Mouse (Mus musculus): ENCODE measurements at regions not wholly inside any gene's neighbourhood (a gene's known extent, or its start where the extent isn't known, plus 50 kb on each side); places are given as distances from the start of the nearest gene placed in this dataset.
A peak's percentile ranks its signal among the peaks of the same experiment; 100 is the strongest.

GRCm38 (mm10) chr1:90519284-90520275 lies 83.2 kb upstream of the Cops8 start:
- DNase-seq = no peak

- no peak for DNase-seq
Measured at GRCm38 (mm10) chr1:90522294-90522693, 80.5 kb upstream of the Cops8 start.

DNA sequence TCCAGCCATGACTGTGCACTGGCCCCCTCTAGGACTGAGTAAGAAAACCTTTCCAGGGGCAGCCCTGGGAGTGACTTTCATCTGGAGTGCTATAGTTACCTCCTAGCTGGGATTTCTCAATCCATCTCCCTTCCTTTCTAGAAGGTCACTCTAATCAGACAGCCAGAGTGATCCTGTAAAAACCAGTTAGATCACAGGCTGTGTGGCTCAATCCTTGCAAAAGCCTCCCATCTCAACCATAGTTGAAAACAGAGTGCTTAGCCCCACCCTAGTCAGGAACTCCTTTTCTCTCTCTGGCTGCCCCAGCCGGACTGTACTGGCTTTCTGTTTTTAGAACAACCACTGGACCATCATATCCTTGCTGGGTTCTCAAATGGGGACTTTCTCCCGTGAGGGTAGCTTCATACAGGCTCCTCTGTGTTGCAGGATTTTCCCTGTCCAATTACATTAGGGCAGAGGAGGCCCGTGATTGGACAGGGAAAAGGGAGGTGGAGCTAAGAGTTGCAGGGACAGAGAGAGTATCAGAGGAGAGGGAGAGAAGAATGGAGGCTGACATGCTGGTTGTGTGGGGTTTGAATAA lies 78.0 kb upstream of the Cops8 start:
- peak; percentile 24 for DNase-seq

DNA sequence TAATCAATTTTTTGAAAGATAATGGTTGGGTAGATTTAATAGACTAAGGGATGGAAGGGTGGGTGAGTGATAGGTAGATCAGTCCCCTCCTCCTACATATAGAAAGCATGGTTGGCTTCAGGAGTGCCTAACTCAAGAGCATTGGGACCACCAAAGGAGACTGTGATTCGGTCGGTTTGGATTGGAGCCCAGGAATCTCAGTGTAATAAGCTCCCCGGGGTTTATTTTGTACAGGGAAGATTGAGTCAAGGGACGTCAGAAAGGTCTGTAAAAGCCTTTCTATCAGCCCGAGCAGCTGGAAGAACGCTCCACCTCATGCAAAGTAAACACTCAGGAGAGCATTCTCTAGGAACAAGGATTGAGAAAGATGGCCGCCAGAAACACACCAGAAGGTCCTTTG lies 76.5 kb upstream of the Cops8 start:
- DNase-seq = no peak

DNA sequence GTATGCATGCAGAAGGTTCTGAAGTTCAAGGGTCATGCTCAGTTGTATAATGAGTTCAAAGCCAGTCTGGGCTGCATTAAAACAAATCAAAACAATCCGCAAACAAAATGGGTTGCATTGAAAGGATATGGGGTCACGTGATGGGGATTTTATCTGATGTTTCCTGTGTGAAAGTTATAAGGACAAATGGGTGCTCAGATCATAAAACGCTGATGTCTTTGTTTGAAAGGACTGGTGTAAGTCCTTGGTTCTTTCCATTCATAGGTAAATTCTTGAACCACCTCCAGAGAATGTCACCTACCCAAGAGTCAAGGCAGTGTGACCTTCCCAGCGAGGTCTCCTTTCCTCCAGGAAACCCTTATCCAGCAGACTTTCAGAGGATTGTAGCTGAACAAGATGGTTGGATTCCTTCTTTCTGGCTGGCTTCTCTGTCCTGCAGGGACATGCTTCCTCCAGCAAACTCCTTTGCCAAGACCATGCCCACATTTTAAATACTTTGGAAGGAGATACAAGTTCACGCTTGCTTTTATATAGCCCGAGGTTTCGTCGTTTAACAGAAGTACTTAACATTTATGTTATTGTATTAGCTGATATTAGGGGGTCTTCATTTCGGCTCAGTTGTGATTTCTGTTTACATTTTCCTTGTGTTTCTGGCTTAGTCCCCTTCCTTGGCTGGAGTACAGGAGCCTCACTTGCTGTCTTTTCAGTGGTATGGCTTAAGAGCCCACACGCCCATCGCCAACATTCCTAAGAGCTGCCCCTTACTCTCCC lies 74.6 kb upstream of the Cops8 start:
- no peak for DNase-seq

- no peak for DNase-seq
Measured at GRCm38 (mm10) chr1:90533481-90533880, 69.3 kb upstream of the Cops8 start.

GRCm38 (mm10) chr1:90536105-90536504 lies 66.7 kb upstream of the Cops8 start:
- no peak for DNase-seq

- DNase-seq = no peak
Measured at GRCm38 (mm10) chr1:90543801-90544795, 58.7 kb upstream of the Cops8 start.

DNA sequence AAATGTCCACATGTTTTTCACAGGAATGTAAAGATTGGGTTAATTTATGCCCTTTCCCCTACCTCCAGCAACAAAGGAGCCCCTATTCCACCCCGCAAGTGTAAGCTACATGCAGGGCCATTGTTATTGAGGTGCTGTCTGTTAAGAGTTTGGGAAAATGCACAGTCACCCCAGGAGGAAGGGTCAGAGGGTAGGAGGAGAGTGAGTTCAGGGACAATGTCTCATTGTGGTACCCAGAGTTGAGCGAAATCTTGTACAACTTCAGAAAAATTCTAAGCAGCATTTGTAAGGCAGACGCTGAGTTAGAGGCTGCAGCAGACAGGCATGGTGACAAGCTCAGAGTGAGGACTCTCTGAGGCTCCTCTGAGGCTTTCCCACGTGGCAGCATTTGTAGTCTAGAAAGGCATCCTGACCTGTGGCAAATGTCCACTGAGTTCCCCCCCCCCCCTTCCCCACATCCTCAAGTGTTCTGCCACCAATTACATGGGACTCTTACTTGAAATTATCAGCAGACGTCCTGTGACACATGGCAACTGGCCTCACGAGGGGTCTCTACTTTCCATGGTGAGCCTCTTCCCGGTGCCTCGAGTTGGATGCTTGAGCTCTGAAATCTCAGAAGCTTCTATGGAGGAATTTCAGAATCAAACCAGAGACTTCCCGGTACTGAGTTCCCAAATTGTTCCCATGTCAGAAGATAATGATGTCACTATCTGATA lies 57.8 kb upstream of the Cops8 start:
- no peak for DNase-seq

- no peak for DNase-seq
Measured at GRCm38 (mm10) chr1:90552644-90553043, 50.1 kb upstream of the Cops8 start.

Measured in retina, postnatal 1 day (tissue).